Mouse (Mus musculus): ENCODE results near the gene Tex9. TPM values are rescaled to one million over a fixed set of nuclear protein-coding genes. Genes with fewer than 3 reads are reported as not detected.
"Not testable (repeated sequence)": the region's sequence is repeated elsewhere in the genome, so short reads cannot be mapped to it uniquely, and the experiment has no call there.

Tex9 gene
- polyA plus RNA-seq, 1 experiment from 2014 or later = 53.8 TPM

- Histone ChIP-seq H3K4me3 (ENCODE audit: low read depth, low read length) (no peak overlapping the region), H3K9me3 (ENCODE audit: control insufficient read depth, low read length) (no peaks in the 10 kb centered on the region), H3K4me1 (ENCODE audit: control insufficient read depth, insufficient read depth, low read length) (no peaks in the 10 kb centered on the region), H3K36me3 (ENCODE audit: control insufficient read depth, insufficient read depth, low read length) (peaks cover 7% of the 10 kb centered on the region), H3K9ac (ENCODE audit: low read length) (no peak overlapping the region), H3K27ac (replicated peaks; ENCODE audit: low read depth, low read length) (no peak overlapping the region), H3K4me2 (ENCODE audit: low read depth, severe bottlenecking) (no peak overlapping the region), H3K27me3 (ENCODE audit: control insufficient read depth, insufficient read depth, low read length) (no peaks in the 10 kb centered on the region)
- WGBS = 18% methylated on average over 5 of the region's 5 CpGs
- peak; percentile 70 for DNase-seq (ENCODE audit: low spot score)
- ATAC-seq (ENCODE audit: insufficient number of reproducible peaks, low FRiP score, low TSS enrichment, low read depth) = no peak
Measured at GRCm38 (mm10) chr9:72458233-72458632, 33.8 kb downstream of the Tex9 start.

- Histone ChIP-seq H3K27ac (replicated peaks; ENCODE audit: low read depth, low read length) (no peak overlapping the region), H3K27me3 (ENCODE audit: control insufficient read depth, insufficient read depth, low read length) (no peaks in the 10 kb centered on the region), H3K9ac (ENCODE audit: low read length) (no peak overlapping the region), H3K4me3 (ENCODE audit: low read depth, low read length) (no peak overlapping the region), H3K36me3 (ENCODE audit: control insufficient read depth, insufficient read depth, low read length) (peaks cover 10% of the 10 kb centered on the region), H3K4me1 (ENCODE audit: control insufficient read depth, insufficient read depth, low read length) (no peaks in the 10 kb centered on the region), H3K9me3 (ENCODE audit: control insufficient read depth, low read length) (no peaks in the 10 kb centered on the region), H3K4me2 (ENCODE audit: low read depth, severe bottlenecking) (no peak overlapping the region)
- no peak for DNase-seq (ENCODE audit: low spot score)
- ATAC-seq (ENCODE audit: insufficient number of reproducible peaks, low FRiP score, low TSS enrichment, low read depth) = no peak
- WGBS = 56% methylated on average over 1 of the region's 1 CpGs
Measured at GRCm38 (mm10) chr9:72456374-72456773, 35.6 kb downstream of the Tex9 start.

- ATAC-seq (ENCODE audit: insufficient number of reproducible peaks, low FRiP score, low TSS enrichment, low read depth); H3K27me3 ChIP-seq (ENCODE audit: control insufficient read depth, insufficient read depth, low read length); H3K9ac ChIP-seq (ENCODE audit: low read length); H3K27ac ChIP-seq (replicated peaks; ENCODE audit: low read depth, low read length); H3K4me1 ChIP-seq (ENCODE audit: control insufficient read depth, insufficient read depth, low read length); H3K9me3 ChIP-seq (ENCODE audit: control insufficient read depth, low read length); DNase-seq (ENCODE audit: low spot score); H3K4me2 ChIP-seq (ENCODE audit: low read depth, severe bottlenecking); H3K4me3 ChIP-seq (ENCODE audit: low read depth, low read length): not testable (repeated sequence)
- H3K36me3 ChIP-seq (ENCODE audit: control insufficient read depth, insufficient read depth, low read length) = peaks cover 10% of the 10 kb centered on the region
Measured at GRCm38 (mm10) chr9:72454281-72454680, 37.7 kb downstream of the Tex9 start.

GRCm38 (mm10) chr9:72451111-72451510 lies 40.9 kb downstream of the Tex9 start:
- no peaks in the 10 kb centered on the region for H3K9me3 ChIP-seq (ENCODE audit: control insufficient read depth, low read length)

GRCm38 (mm10) chr9:72450363-72450762 lies 41.6 kb downstream of the Tex9 start:
- Histone ChIP-seq H3K36me3 (ENCODE audit: control insufficient read depth, insufficient read depth, low read length) (peaks cover 16% of the 10 kb centered on the region), H3K27ac (replicated peaks; ENCODE audit: low read depth, low read length) (no peak overlapping the region), H3K4me3 (ENCODE audit: low read depth, low read length) (no peak overlapping the region), H3K9me3 (ENCODE audit: control insufficient read depth, low read length) (no peaks in the 10 kb centered on the region), H3K4me2 (ENCODE audit: low read depth, severe bottlenecking) (no peak overlapping the region), H3K4me1 (ENCODE audit: control insufficient read depth, insufficient read depth, low read length) (no peaks in the 10 kb centered on the region), H3K27me3 (ENCODE audit: control insufficient read depth, insufficient read depth, low read length) (no peaks in the 10 kb centered on the region), H3K9ac (ENCODE audit: low read length) (no peak overlapping the region)
- WGBS = 93% methylated on average over 1 of the region's 1 CpGs
- no peak for DNase-seq (ENCODE audit: low spot score)
- no peak for ATAC-seq (ENCODE audit: insufficient number of reproducible peaks, low FRiP score, low TSS enrichment, low read depth)

More at GRCm38 (mm10) chr9:72451111-72451510, 40.9 kb downstream of the Tex9 start:
- Histone ChIP-seq H3K27me3 (ENCODE audit: control insufficient read depth, insufficient read depth, low read length) (no peaks in the 10 kb centered on the region), H3K36me3 (ENCODE audit: control insufficient read depth, insufficient read depth, low read length) (peaks cover 12% of the 10 kb centered on the region), H3K27ac (replicated peaks; ENCODE audit: low read depth, low read length) (no peak overlapping the region), H3K4me3 (ENCODE audit: low read depth, low read length) (no peak overlapping the region), H3K9ac (ENCODE audit: low read length) (no peak overlapping the region), H3K4me2 (ENCODE audit: low read depth, severe bottlenecking) (no peak overlapping the region), H3K4me1 (ENCODE audit: control insufficient read depth, insufficient read depth, low read length) (no peaks in the 10 kb centered on the region)
- ATAC-seq (ENCODE audit: insufficient number of reproducible peaks, low FRiP score, low TSS enrichment, low read depth) (no peak), DNase-seq (ENCODE audit: low spot score) (no peak)
- WGBS = 85% methylated on average over 6 of the region's 6 CpGs

GRCm38 (mm10) chr9:72449841-72450240 lies 42.2 kb downstream of the Tex9 start:
- Histone ChIP-seq H3K36me3 (ENCODE audit: control insufficient read depth, insufficient read depth, low read length) (peaks cover 16% of the 10 kb centered on the region), H3K27ac (replicated peaks; ENCODE audit: low read depth, low read length) (no peak overlapping the region), H3K27me3 (ENCODE audit: control insufficient read depth, insufficient read depth, low read length) (no peaks in the 10 kb centered on the region), H3K4me3 (ENCODE audit: low read depth, low read length) (no peak overlapping the region), H3K9ac (ENCODE audit: low read length) (no peak overlapping the region), H3K4me1 (ENCODE audit: control insufficient read depth, insufficient read depth, low read length) (no peaks in the 10 kb centered on the region), H3K9me3 (ENCODE audit: control insufficient read depth, low read length) (no peaks in the 10 kb centered on the region), H3K4me2 (ENCODE audit: low read depth, severe bottlenecking) (no peak overlapping the region)
- ATAC-seq (ENCODE audit: insufficient number of reproducible peaks, low FRiP score, low TSS enrichment, low read depth) = no peak
- no peak for DNase-seq (ENCODE audit: low spot score)
- WGBS = 94% methylated on average over 2 of the region's 2 CpGs

GRCm38 (mm10) chr9:72449367-72449766 lies 42.6 kb downstream of the Tex9 start:
- Histone ChIP-seq H3K27ac (replicated peaks; ENCODE audit: low read depth, low read length) (no peak overlapping the region), H3K9ac (ENCODE audit: low read length) (no peak overlapping the region), H3K4me1 (ENCODE audit: control insufficient read depth, insufficient read depth, low read length) (no peaks in the 10 kb centered on the region), H3K4me3 (ENCODE audit: low read depth, low read length) (no peak overlapping the region), H3K9me3 (ENCODE audit: control insufficient read depth, low read length) (no peaks in the 10 kb centered on the region), H3K36me3 (ENCODE audit: control insufficient read depth, insufficient read depth, low read length) (peaks cover 16% of the 10 kb centered on the region), H3K4me2 (ENCODE audit: low read depth, severe bottlenecking) (no peak overlapping the region), H3K27me3 (ENCODE audit: control insufficient read depth, insufficient read depth, low read length) (no peaks in the 10 kb centered on the region)
- ATAC-seq (ENCODE audit: insufficient number of reproducible peaks, low FRiP score, low TSS enrichment, low read depth) = no peak
- DNase-seq (ENCODE audit: low spot score) = no peak
- 88% methylated on average over 7 of the region's 7 CpGs for WGBS

GRCm38 (mm10) chr9:72448026-72448425 lies 44.0 kb downstream of the Tex9 start:
- no peak overlapping the region for H3K9ac ChIP-seq (ENCODE audit: low read length)
- H3K9me3 ChIP-seq (ENCODE audit: control insufficient read depth, low read length) = no peaks in the 10 kb centered on the region
- H3K4me2 ChIP-seq (ENCODE audit: low read depth, severe bottlenecking) = no peak overlapping the region
- H3K4me3 ChIP-seq (ENCODE audit: low read depth, low read length) = no peak overlapping the region
- no peaks in the 10 kb centered on the region for H3K27me3 ChIP-seq (ENCODE audit: control insufficient read depth, insufficient read depth, low read length)
- ATAC-seq (ENCODE audit: insufficient number of reproducible peaks, low FRiP score, low TSS enrichment, low read depth) = no peak
- H3K36me3 ChIP-seq (ENCODE audit: control insufficient read depth, insufficient read depth, low read length) = peaks cover 13% of the 10 kb centered on the region
- H3K4me1 ChIP-seq (ENCODE audit: control insufficient read depth, insufficient read depth, low read length) = no peaks in the 10 kb centered on the region
- WGBS = 63% methylated on average over 8 of the region's 8 CpGs
- no peak overlapping the region for H3K27ac ChIP-seq (replicated peaks; ENCODE audit: low read depth, low read length)
- DNase-seq (ENCODE audit: low spot score) = peak; percentile 69

- H3K9ac ChIP-seq (ENCODE audit: low read length) = no peak overlapping the region
- no peak overlapping the region for H3K4me2 ChIP-seq (ENCODE audit: low read depth, severe bottlenecking)
- H3K4me1 ChIP-seq (ENCODE audit: control insufficient read depth, insufficient read depth, low read length) = peaks cover 6% of the 10 kb centered on the region; the same call in 1 of the 2 replicates
- peaks cover 10% of the 10 kb centered on the region for H3K36me3 ChIP-seq (ENCODE audit: control insufficient read depth, insufficient read depth, low read length)
- H3K9me3 ChIP-seq (ENCODE audit: control insufficient read depth, low read length) = no peaks in the 10 kb centered on the region
- ATAC-seq (ENCODE audit: insufficient number of reproducible peaks, low FRiP score, low TSS enrichment, low read depth) (no peak), DNase-seq (ENCODE audit: low spot score) (no peak)
- H3K27ac ChIP-seq (replicated peaks; ENCODE audit: low read depth, low read length) = no peak overlapping the region
- H3K4me3 ChIP-seq (ENCODE audit: low read depth, low read length) = no peak overlapping the region
- WGBS = 91% methylated on average over 10 of the region's 10 CpGs
- H3K27me3 ChIP-seq (ENCODE audit: control insufficient read depth, insufficient read depth, low read length) = no peaks in the 10 kb centered on the region
Measured at GRCm38 (mm10) chr9:72441927-72442715, 49.9 kb downstream of the Tex9 start.

Data from limb, embryonic 11.5 days (tissue).